Mouse (Mus musculus) urinary bladder, postnatal 36 days (tissue): ENCODE measurements around the gene 9130023H24Rik.

Experiments
- DNase-seq, 2 experiments: peaks; one replicate each; pipeline ENCODE4 v3.0.0; 2022; ENCODE audit warnings: low spot score in 2 of 2, mixed read lengths in 1 of 2

The 9130023H24Rik gene

GRCm38 (mm10) chr7:128246496-128247391 lies 8.9 kb upstream of the 9130023H24Rik start, which contains the start of gene Tgfb1i1:
Tgfb1i1 (plus strand) TSS chr7:128246812.
- peak; percentile 51 to 53 for DNase-seq

GRCm38 (mm10) chr7:128245547-128245946 lies 7.7 kb upstream of the 9130023H24Rik start:
- no peak for DNase-seq

- DNase-seq: no peak
Measured at GRCm38 (mm10) chr7:128244410-128245025, 6.7 kb upstream of the 9130023H24Rik start.

GRCm38 (mm10) chr7:128243921-128244320 lies 6.1 kb upstream of the 9130023H24Rik start:
- no peak for DNase-seq

- DNase-seq: no peak
Measured at GRCm38 (mm10) chr7:128242331-128242730, 4.5 kb upstream of the 9130023H24Rik start.

GRCm38 (mm10) chr7:128240131-128240784 lies 2.4 kb upstream of the 9130023H24Rik start:
- peak in 1 of 2 experiments; percentile 43 for DNase-seq

GRCm38 (mm10) chr7:128238991-128239390 lies 1.2 kb upstream of the 9130023H24Rik start:
- no peak for DNase-seq

GRCm38 (mm10) chr7:128237593-128237926 lies 271 bp downstream of the 9130023H24Rik start:
- DNase-seq: no peak

GRCm38 (mm10) chr7:128236856-128237592 lies 807 bp downstream of the 9130023H24Rik start, which contains the start of gene Armc5:
Armc5 (plus strand) TSS chr7:128237342.
- peak; percentile 80 to 82 for DNase-seq

GRCm38 (mm10) chr7:128236426-128236825 lies 1.4 kb downstream of the 9130023H24Rik start:
- DNase-seq: no peak

GRCm38 (mm10) chr7:128235481-128235880 lies 2.4 kb downstream of the 9130023H24Rik start:
- no peak for DNase-seq

GRCm38 (mm10) chr7:128234796-128235195 lies 3.0 kb downstream of the 9130023H24Rik start:
- DNase-seq: no peak

- DNase-seq: no peak
Measured at GRCm38 (mm10) chr7:128231741-128232140, 6.1 kb downstream of the 9130023H24Rik start.

GRCm38 (mm10) chr7:128220936-128221335 lies 16.9 kb downstream of the 9130023H24Rik start:
- no peak for DNase-seq

- no peak for DNase-seq
Measured at GRCm38 (mm10) chr7:128219952-128220351, 17.9 kb downstream of the 9130023H24Rik start.

- no peak for DNase-seq
Measured at GRCm38 (mm10) chr7:128209826-128210225, 28.0 kb downstream of the 9130023H24Rik start.

- DNase-seq: peak; percentile 18 to 43
Measured at GRCm38 (mm10) chr7:128208187-128208586, 29.6 kb downstream of the 9130023H24Rik start.

- no peak for DNase-seq
Measured at GRCm38 (mm10) chr7:128206152-128206551, 31.7 kb downstream of the 9130023H24Rik start, which contains the start of gene Cox6a2. Cox6a2 (minus strand) TSS chr7:128206387.

- DNase-seq: no peak
Measured at GRCm38 (mm10) chr7:128205695-128206094, 32.1 kb downstream of the 9130023H24Rik start.

- no peak for DNase-seq
Measured at GRCm38 (mm10) chr7:128204179-128204578, 33.7 kb downstream of the 9130023H24Rik start.

GRCm38 (mm10) chr7:128203071-128203470 lies 34.8 kb downstream of the 9130023H24Rik start:
- no peak for DNase-seq
